10 mouse cellular contexts compared by ENCODE assay signal in the genomic region with DNA sequence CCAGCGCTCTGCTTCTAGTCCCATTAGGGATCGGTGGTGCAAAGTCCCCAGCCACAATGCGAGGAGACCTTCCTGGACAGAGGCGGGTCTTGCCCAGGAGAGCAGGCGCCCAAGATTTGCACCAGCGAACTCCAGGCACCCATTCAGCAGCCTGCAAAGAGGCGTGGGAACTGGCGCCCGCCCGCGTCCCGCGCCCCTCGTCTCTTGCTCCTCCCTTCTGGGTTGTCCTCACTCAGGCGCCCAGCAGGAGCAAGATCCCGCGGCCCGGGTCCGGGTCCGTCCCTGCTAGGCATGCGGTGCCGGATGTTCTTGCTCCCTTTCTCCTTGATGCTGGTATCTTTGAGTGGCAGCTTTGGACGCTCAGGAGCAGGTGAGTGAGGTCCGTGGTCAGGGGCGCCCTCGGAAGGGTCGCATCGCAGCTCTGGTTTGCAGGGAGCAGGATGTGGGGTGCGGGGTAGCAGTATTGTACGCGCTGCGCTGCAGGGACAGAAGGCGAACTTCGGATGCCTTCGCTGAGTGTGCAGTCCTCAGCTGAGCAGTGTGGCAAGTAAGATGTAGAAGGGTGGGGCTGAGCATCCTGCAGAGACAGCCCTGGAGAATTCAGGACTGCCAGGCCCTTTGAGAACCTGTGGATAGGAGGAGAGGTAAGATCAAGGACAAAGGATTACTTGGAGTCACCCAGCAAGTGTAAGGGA. TPM values are rescaled to one million over a fixed set of nuclear protein-coding genes. Genes with fewer than 3 reads are reported as not detected.
DNase-seq lines count a peak whose midpoint lies in the region; ATAC-seq and TF ChIP-seq lines count a peak whose summit lies in the region.
"Had no signal": no experiment of that assay in that cellular context is flagged by ENCODE, and none has a peak within 500 bp of the region (broad histone marks: within the 10 kb centered on the region; RNA-seq: fewer than 3 reads in every experiment).

A gene (plus strand): TSS at position 292 of the 695 bp plus-strand sequence.

- H3K4me3 ChIP-seq in heart, adult 2 months: peak within 1 kb of the TSS; percentile 22; the same call in 1 of the 2 replicates
- peak within 1 kb of the TSS; percentile 62 for H3K4me3 ChIP-seq in forebrain, embryonic 10.5 days
- peak within 1 kb of the TSS; percentile 54 for H3K4me3 ChIP-seq in intestine, embryonic 16.5 days (ENCODE audit: low read length)
- H3K4me3 ChIP-seq in liver, embryonic 12.5 days: peak within 1 kb of the TSS; percentile 25

- WGBS in heart, adult 2 months: 1% methylated on average over 35 of the region's 35 CpGs
- WGBS in forebrain, embryonic 10.5 days: under 1% methylated on average over 35 of the region's 35 CpGs
- under 1% methylated on average over 35 of the region's 35 CpGs for WGBS in intestine, embryonic 16.5 days
- 3% methylated on average over 35 of the region's 35 CpGs for WGBS in liver, embryonic 12.5 days (ENCODE audit: insufficient replicate concordance)

- TF ChIP-seq POLR2A in heart, adult 2 months (IDR thresholded peaks at IDR 0.05; ENCODE audit: insufficient read depth, low read depth, low read length): no peak

- H3K79me2 ChIP-seq in heart, adult 2 months (replicated peaks; ENCODE audit: control insufficient read depth, insufficient read depth, low read length): no peaks in the 10 kb centered on the region

- TF ChIP-seq EP300 in heart, adult 2 months (IDR thresholded peaks at IDR 0.05; ENCODE audit: insufficient read depth, low read depth, low read length): no peak

- peak within 1 kb of the TSS; percentile 99 for H3K4me2 ChIP-seq in intestine, embryonic 16.5 days (ENCODE audit: low read depth, low read length)
- peak within 1 kb of the TSS; percentile 55 for H3K4me2 ChIP-seq in liver, embryonic 12.5 days

- H3K27ac ChIP-seq in heart, adult 2 months: no peak within 1 kb of the TSS
- peak within 1 kb of the TSS; percentile 51 for H3K27ac ChIP-seq in forebrain, embryonic 10.5 days
- H3K27ac ChIP-seq in intestine, embryonic 16.5 days (ENCODE audit: low read length): no peak within 1 kb of the TSS
- no peak within 1 kb of the TSS for H3K27ac ChIP-seq in liver, embryonic 12.5 days

- no peaks in the 10 kb centered on the region for H3K4me1 ChIP-seq in heart, adult 2 months (ENCODE audit: control insufficient read depth, insufficient read depth, low read length)
- peaks cover 14% of the 10 kb centered on the region for H3K4me1 ChIP-seq in forebrain, embryonic 10.5 days
- H3K4me1 ChIP-seq in intestine, embryonic 16.5 days (ENCODE audit: control insufficient read depth, insufficient read depth, low read length): peaks cover 11% of the 10 kb centered on the region
- H3K4me1 ChIP-seq in liver, embryonic 12.5 days: 0 out of 2 replicates have a peak, but pooled peaks cover 5% of the 10 kb centered on the region

- peaks cover 3% of the 10 kb centered on the region for H3K27me3 ChIP-seq in heart, adult 2 months (ENCODE audit: control insufficient read depth, insufficient read depth, low read length)
- H3K27me3 ChIP-seq in forebrain, embryonic 10.5 days (ENCODE audit: poor library complexity, severe bottlenecking): peaks cover 55% of the 10 kb centered on the region
- H3K27me3 ChIP-seq in intestine, embryonic 16.5 days (replicated peaks; ENCODE audit: control insufficient read depth, insufficient read depth, low read length): peaks cover 13% of the 10 kb centered on the region
- peaks cover 38% of the 10 kb centered on the region for H3K27me3 ChIP-seq in liver, embryonic 12.5 days (replicated peaks)

- no peak for TF ChIP-seq CTCF in heart, adult 2 months (IDR thresholded peaks at IDR 0.05)

- H3K36me3 ChIP-seq in heart, adult 2 months (ENCODE audit: control insufficient read depth, insufficient read depth, low read length): no peaks in the 10 kb centered on the region
- no peaks in the 10 kb centered on the region for H3K36me3 ChIP-seq in forebrain, embryonic 10.5 days (replicated peaks)
- H3K36me3 ChIP-seq in intestine, embryonic 16.5 days (ENCODE audit: control insufficient read depth, insufficient read depth, low read length): no peaks in the 10 kb centered on the region
- H3K36me3 ChIP-seq in liver, embryonic 12.5 days: no peaks in the 10 kb centered on the region
- H3K36me3 ChIP-seq: G1E had no signal

- H3K9ac ChIP-seq in heart, adult 2 months (ENCODE audit: low read depth, low read length): no peak within 1 kb of the TSS
- peak within 1 kb of the TSS; percentile 57 for H3K9ac ChIP-seq in intestine, embryonic 16.5 days (ENCODE audit: low read depth, low read length)
- no peak within 1 kb of the TSS for H3K9ac ChIP-seq in liver, embryonic 12.5 days

- intact Hi-C loops in heart, adult 2 months (cut with DNase I): no loop called here

- no peaks in the 10 kb centered on the region for H3K9me3 ChIP-seq in forebrain, embryonic 10.5 days
- H3K9me3 ChIP-seq in intestine, embryonic 16.5 days (ENCODE audit: control insufficient read depth, low read length): no peaks in the 10 kb centered on the region
- no peaks in the 10 kb centered on the region for H3K9me3 ChIP-seq in liver, embryonic 12.5 days (replicated peaks)
- H3K9me3 ChIP-seq: G1E had no signal

- peak; percentile 70 for ATAC-seq in intestine, embryonic 16.5 days
- ATAC-seq in liver, embryonic 12.5 days: no peak
- no peak for ATAC-seq in CD4-positive, CD25-positive, alpha-beta regulatory T cell, adult 4 months

- DNase-seq in heart, adult 2 months: peak in 1 of 2 experiments; percentile 22
- no peak for DNase-seq in heart, adult 18-20 months
- DNase-seq in R1 (ENCODE audit: low read depth, low spot score): peak; percentile 19
- DNase-seq in forebrain, embryonic 10.5 days (ENCODE audit: extremely low spot score, low spot score): peak; percentile 36
- peak; percentile 42 for DNase-seq in retina, embryonic 14.5 days (ENCODE audit: low spot score)

RNA-seq across cellular contexts. Expression of the gene that starts here (rescaled TPM):
- 1 to 10 TPM; 1.5 to 1.7 TPM for total RNA-seq in heart, adult 2 months (2021)
- 0.20 and 0.21 TPM in 2 replicates for polyA plus RNA-seq in heart, adult 2 months (2012; rRNA removed)
- total RNA-seq in heart, adult 18-20 months (2021): 1 to 10 TPM; 2.0 to 2.5 TPM
- polyA plus RNA-seq in forebrain, embryonic 10.5 days (2016; fragmentation: Nextera tagmentation; extraction: Ambion mirVana): 0.02 TPM in 1 of 2 replicates, not detected in the other
- 0.04 TPM in 1 of 2 replicates, not detected in the other for polyA plus RNA-seq in intestine, embryonic 16.5 days (2015; fragmentation: Nextera tagmentation; extraction: Ambion mirVana)
- polyA plus RNA-seq in liver, embryonic 12.5 days (2016; fragmentation: Nextera tagmentation; extraction: Ambion mirVana): 0.08 and 0.10 TPM in 2 replicates
- not detected for polyA plus RNA-seq in CD4-positive, CD25-positive, alpha-beta regulatory T cell, adult 4 months (2017; shearing (Covaris generic))
- total RNA-seq: G1E had no signal
- polyA plus RNA-seq: G1E; spleen, adult 2 months had no signal

Comparison
In these comparisons a context has a peak if more than half of its experiments do, and no peak if none do; other contexts are left out.
1. Peak in DNase-seq, H3K4me3 ChIP-seq and H3K27ac ChIP-seq in forebrain, embryonic 10.5 days; RNA of the gene not detected or under 1 TPM.
2. Peak in ATAC-seq, H3K4me3 ChIP-seq, H3K9ac ChIP-seq and H3K4me2 ChIP-seq in intestine, embryonic 16.5 days; RNA of the gene not detected or under 1 TPM.
3. DNase-seq: peak in R1 (single experiment) and retina, embryonic 14.5 days (single experiment); none in heart, adult 18-20 months (0 of 2).
4. Peak in every context shown above with its lines, with median percentiles within 50 percentile points of each other: H3K4me3 ChIP-seq.